Mouse (Mus musculus) ES-E14 (cell line): Measurements from ENCODE around the gene Sgms1. TPM values are rescaled to one million over a fixed set of nuclear protein-coding genes. Genes with fewer than 3 reads are reported as not detected.

Experiments used
- DNase-seq: peaks from one replicate; pipeline ENCODE4 v3.0.0-alpha.2; 2013; ENCODE audit warnings: low read depth, low spot score
- H3K27ac ChIP-seq: 2 replicates; pipeline ENCODE4 v1.5.1; 2012; ENCODE audit warnings: low read depth, mild to moderate bottlenecking, low read length, moderate library complexity, mixed read lengths; ENCODE audit not compliant: poor library complexity, insufficient read depth, severe bottlenecking
- H3K36me3 ChIP-seq: 2 replicates; pipeline ENCODE4 v1.6.1; 2012; ENCODE audit warnings: mild to moderate bottlenecking, low read length, moderate library complexity, mixed read lengths; ENCODE audit not compliant: control insufficient read depth, poor library complexity, insufficient read depth, severe bottlenecking
- H3K4me1 ChIP-seq, 2 experiments: fragments of 150-350 bp in 1 of 2; sonication (generic) in 1 of 2; 2 replicates each; pipeline ENCODE4 v1.6.1; 2012; ENCODE audit warnings: low read length in 2 of 2, mild to moderate bottlenecking in 1 of 2, mixed read lengths in 1 of 2; ENCODE audit not compliant: control insufficient read depth in 2 of 2, insufficient read depth in 2 of 2, poor library complexity in 1 of 2
- H3K4me3 ChIP-seq, 2 experiments: fragments of 150-350 bp in 1 of 2; sonication (generic) in 1 of 2; 2 replicates each; pipeline ENCODE4 v1.5.1; 2012; ENCODE audit warnings: low read length in 2 of 2, low read depth in 1 of 2, mild to moderate bottlenecking in 1 of 2, mixed read lengths in 1 of 2; ENCODE audit not compliant: insufficient read depth in 1 of 2, poor library complexity in 1 of 2, severe bottlenecking in 1 of 2
- H3K9ac ChIP-seq: 2 replicates; pipeline ENCODE4 v1.6.1; 2012; ENCODE audit warnings: low read depth, mild to moderate bottlenecking, low read length, mixed read lengths; ENCODE audit not compliant: poor library complexity, insufficient read depth, severe bottlenecking
- H3K9me3 ChIP-seq: fragments of 150-350 bp; sonication (generic); 2 replicates; pipeline ENCODE4 v1.6.1; 2012; ENCODE audit warnings: low read depth, mild to moderate bottlenecking, low read length; ENCODE audit not compliant: control insufficient read depth, insufficient read depth
- CHD2 ChIP-seq: IDR thresholded peaks from 2 replicates; pipeline ENCODE4 v1.6.1; 2014; ENCODE audit warnings: mild to moderate bottlenecking, low read depth, low read length, inconsistent platforms
- HCFC1 ChIP-seq: IDR thresholded peaks from 2 replicates; pipeline ENCODE4 v1.6.1; 2012; ENCODE audit warnings: low read length, inconsistent platforms, borderline replicate concordance; ENCODE audit not compliant: insufficient read depth
- MAFK ChIP-seq: IDR thresholded peaks from 2 replicates; pipeline ENCODE4 v1.6.1; 2014; ENCODE audit warnings: mild to moderate bottlenecking, low read depth, low read length, inconsistent platforms; ENCODE audit not compliant: insufficient read depth
- ZC3H11A ChIP-seq: IDR thresholded peaks from 2 replicates; pipeline ENCODE4 v1.6.1; 2012; ENCODE audit warnings: low read depth, mild to moderate bottlenecking, inconsistent platforms, low read length, borderline replicate concordance
- ZNF384 ChIP-seq: IDR thresholded peaks from 2 replicates; pipeline ENCODE4 v1.6.1; 2012; ENCODE audit warnings: low read depth, low read length, inconsistent platforms
- in situ Hi-C, 2 experiments: fragments of 600-800 bp; cut with MboI; formaldehyde crosslinking; loops; one replicate each; pipeline ENCODE4 v1.15.1; 2025; ENCODE audit warnings: low sequenced_read_pairs in 2 of 2, inconsistent platforms in 1 of 2; ENCODE audit not compliant: unreplicated experiment in 2 of 2
- total RNA-seq: library from RNA; depleted of rRNA; stranded (reverse); fragments of 300-350 nt; gene quantifications from 2 replicates; pipeline ENCODE4 v1.2.3, GENCODE M21; 2012

The Sgms1 gene
- total RNA-seq, 1 experiment = 42.5 TPM

GRCm38 (mm10) chr19:32175013-32175412 lies 214.5 kb downstream of the Sgms1 start:
- peaks cover 13 to 14% of the 10 kb centered on the region in 2 experiments for H3K4me1 ChIP-seq
- H3K9ac ChIP-seq = no peak overlapping the region
- no peak overlapping the region for H3K27ac ChIP-seq
- H3K9me3 ChIP-seq = no peaks in the 10 kb centered on the region
- H3K4me3 ChIP-seq = no peak overlapping the region
- no peak for DNase-seq
- TF ChIP-seq CHD2 = no peak
- no peak for TF ChIP-seq HCFC1
- TF ChIP-seq MAFK = no peak
- H3K36me3 ChIP-seq = peaks cover 2% of the 10 kb centered on the region; the same call in 1 of the 2 replicates
- in situ Hi-C loops = no loop called here

- in situ Hi-C loops = no loop called here
- no peaks in the 10 kb centered on the region for H3K9me3 ChIP-seq
- TF ChIP-seq HCFC1 (no peak), CHD2 (no peak), ZNF384 (no peak), MAFK (no peak), ZC3H11A (no peak)
- no peak overlapping the region for H3K27ac ChIP-seq
- H3K4me3 ChIP-seq = no peak overlapping the region
- H3K4me1 ChIP-seq = peaks cover 13 to 14% of the 10 kb centered on the region in 2 experiments
- no peak overlapping the region for H3K9ac ChIP-seq
- DNase-seq = no peak
- peaks cover 2% of the 10 kb centered on the region; the same call in 1 of the 2 replicates for H3K36me3 ChIP-seq
These were observed 215.0 kb downstream of the Sgms1 start for GRCm38 (mm10) chr19:32174561-32174960.

GRCm38 (mm10) chr19:32173522-32174184 lies 215.9 kb downstream of the Sgms1 start:
- Histone ChIP-seq H3K27ac (no peak overlapping the region), H3K9me3 (no peaks in the 10 kb centered on the region), H3K9ac (no peak overlapping the region), H3K4me1 (peaks cover 13 to 14% of the 10 kb centered on the region in 2 experiments), H3K4me3 (no peak overlapping the region), H3K36me3 (no peaks in the 10 kb centered on the region)
- in situ Hi-C loops = no loop called here
- TF ChIP-seq ZNF384 (no peak), MAFK (no peak), ZC3H11A (no peak), HCFC1 (no peak), CHD2 (no peak)
- no peak for DNase-seq

- peak; percentile 42 for DNase-seq
- no peak overlapping the region for H3K4me3 ChIP-seq
- H3K9ac ChIP-seq = peak overlapping the region; percentile 7; the same call in 1 of the 2 replicates
- in situ Hi-C loops = no loop called here
- H3K9me3 ChIP-seq = no peaks in the 10 kb centered on the region
- TF ChIP-seq ZC3H11A (no peak), CHD2 (no peak), MAFK (peak; percentile 80)
- H3K27ac ChIP-seq = peak overlapping the region; percentile 17; the same call in 1 of the 2 replicates
- H3K4me1 ChIP-seq = peaks cover 13 to 14% of the 10 kb centered on the region in 2 experiments
- H3K36me3 ChIP-seq = peaks cover 2% of the 10 kb centered on the region; the same call in 1 of the 2 replicates
These were observed 217.0 kb downstream of the Sgms1 start for GRCm38 (mm10) chr19:32172511-32172981.
